Mouse (Mus musculus) midbrain, embryonic 13.5 days (tissue): ENCODE data around the gene Vrk1. TPM values are rescaled to one million over a fixed set of nuclear protein-coding genes. Genes with fewer than 3 reads are reported as not detected.

Experiments
- ATAC-seq: fragments of 200-750 bp; cut with Nextera tagmentation; 2 replicates; pipeline ENCODE4 v1.8.0; 2017; ENCODE audit warnings: mild to moderate bottlenecking, moderate TSS enrichment, moderate library complexity
- H3K27ac ChIP-seq: fragments of 300-500 bp; sonication (generic); 2 replicates; pipeline ENCODE4 v1.5.1; 2015; ENCODE audit warnings: inconsistent platforms, mild to moderate bottlenecking, moderate library complexity
- H3K27me3 ChIP-seq: fragments of 300-500 bp; sonication (generic); 2 replicates; pipeline ENCODE4 v1.6.1; 2015; ENCODE audit warnings: mild to moderate bottlenecking, inconsistent platforms
- H3K36me3 ChIP-seq: fragments of 300-500 bp; sonication (generic); 2 replicates; pipeline ENCODE4 v1.6.1; 2015; ENCODE audit warnings: mild to moderate bottlenecking, inconsistent platforms
- H3K4me1 ChIP-seq: fragments of 300-500 bp; sonication (generic); replicated peaks from 2 replicates; pipeline ENCODE4 v1.6.1; 2015; ENCODE audit warnings: inconsistent platforms
- H3K4me2 ChIP-seq: fragments of 300-500 bp; sonication (generic); replicated peaks from 2 replicates; pipeline ENCODE4 v1.6.1; 2015; ENCODE audit warnings: moderate library complexity, mild to moderate bottlenecking, inconsistent platforms
- H3K4me3 ChIP-seq: fragments of 300-500 bp; sonication (generic); replicated peaks from 2 replicates; pipeline ENCODE4 v1.5.1; 2015; ENCODE audit warnings: mild to moderate bottlenecking, inconsistent platforms
- H3K9ac ChIP-seq: fragments of 300-500 bp; sonication (generic); replicated peaks from 2 replicates; pipeline ENCODE4 v1.6.1; 2015; ENCODE audit warnings: mild to moderate bottlenecking, inconsistent platforms
- H3K9me3 ChIP-seq: fragments of 300-500 bp; sonication (generic); 2 replicates; pipeline ENCODE4 v1.6.1; 2016; ENCODE audit warnings: mild to moderate bottlenecking, inconsistent platforms
- WGBS: fragments of 180-500 bp; shearing (Covaris S2); methylation state at CpG from one replicate; pipeline ENCODE4 v1.1.7; 2015; 5-methylcytosine and 5-hydroxymethylcytosine counted together
- polyA plus RNA-seq: library from polyadenylated mRNA; unstranded; fragments of >200 nt; fragmentation: Nextera tagmentation; extraction: Ambion mirVana; gene quantifications from 2 replicates; pipeline ENCODE4 v1.2.1, GENCODE M21; 2015

Vrk1 gene
- polyA plus RNA-seq, 1 experiment from 2014 or later = 50.9 TPM

DNA sequence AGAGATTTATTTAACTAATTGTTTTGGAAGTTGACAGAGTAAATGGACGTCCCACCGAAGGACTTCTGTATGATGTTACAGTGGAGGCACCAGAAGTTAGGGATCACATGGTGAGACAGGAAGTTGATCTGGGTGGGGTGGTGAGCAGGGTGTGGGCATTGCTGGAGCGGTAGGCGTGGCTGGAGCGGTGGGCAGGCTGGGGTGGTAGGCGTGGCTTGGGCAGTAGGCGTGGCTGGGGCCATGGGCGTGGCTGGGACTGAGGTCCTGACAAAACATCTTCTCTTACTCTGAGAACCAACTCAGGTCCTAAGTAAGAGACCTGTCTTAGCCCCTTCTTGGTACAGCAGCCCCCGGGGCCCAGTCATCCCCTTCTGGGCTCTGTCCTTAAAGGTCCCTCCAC is 84.8 kb downstream of the Vrk1 start:
- no peaks in the 10 kb centered on the region for H3K36me3 ChIP-seq
- WGBS = 96% methylated on average over 9 of the region's 9 CpGs
- no peaks in the 10 kb centered on the region for H3K4me1 ChIP-seq
- no peak for ATAC-seq
- H3K27ac ChIP-seq = no peak overlapping the region
- H3K4me2 ChIP-seq = no peak overlapping the region
- H3K9ac ChIP-seq = no peak overlapping the region
- H3K9me3 ChIP-seq = no peaks in the 10 kb centered on the region
- no peak overlapping the region for H3K4me3 ChIP-seq
- H3K27me3 ChIP-seq = no peaks in the 10 kb centered on the region

- no peak overlapping the region for H3K9ac ChIP-seq
- no peaks in the 10 kb centered on the region for H3K9me3 ChIP-seq
- no peak overlapping the region for H3K27ac ChIP-seq
- H3K4me3 ChIP-seq = no peak overlapping the region
- no peaks in the 10 kb centered on the region for H3K27me3 ChIP-seq
- peaks cover 10% of the 10 kb centered on the region; the same call in 1 of the 2 replicates for H3K4me1 ChIP-seq
- 97% methylated on average over 6 of the region's 6 CpGs for WGBS
- no peaks in the 10 kb centered on the region for H3K36me3 ChIP-seq
- ATAC-seq = no peak
- no peak overlapping the region for H3K4me2 ChIP-seq
Measured at GRCm38 (mm10) chr12:106102003-106102402, 92.0 kb downstream of the Vrk1 start.

DNA sequence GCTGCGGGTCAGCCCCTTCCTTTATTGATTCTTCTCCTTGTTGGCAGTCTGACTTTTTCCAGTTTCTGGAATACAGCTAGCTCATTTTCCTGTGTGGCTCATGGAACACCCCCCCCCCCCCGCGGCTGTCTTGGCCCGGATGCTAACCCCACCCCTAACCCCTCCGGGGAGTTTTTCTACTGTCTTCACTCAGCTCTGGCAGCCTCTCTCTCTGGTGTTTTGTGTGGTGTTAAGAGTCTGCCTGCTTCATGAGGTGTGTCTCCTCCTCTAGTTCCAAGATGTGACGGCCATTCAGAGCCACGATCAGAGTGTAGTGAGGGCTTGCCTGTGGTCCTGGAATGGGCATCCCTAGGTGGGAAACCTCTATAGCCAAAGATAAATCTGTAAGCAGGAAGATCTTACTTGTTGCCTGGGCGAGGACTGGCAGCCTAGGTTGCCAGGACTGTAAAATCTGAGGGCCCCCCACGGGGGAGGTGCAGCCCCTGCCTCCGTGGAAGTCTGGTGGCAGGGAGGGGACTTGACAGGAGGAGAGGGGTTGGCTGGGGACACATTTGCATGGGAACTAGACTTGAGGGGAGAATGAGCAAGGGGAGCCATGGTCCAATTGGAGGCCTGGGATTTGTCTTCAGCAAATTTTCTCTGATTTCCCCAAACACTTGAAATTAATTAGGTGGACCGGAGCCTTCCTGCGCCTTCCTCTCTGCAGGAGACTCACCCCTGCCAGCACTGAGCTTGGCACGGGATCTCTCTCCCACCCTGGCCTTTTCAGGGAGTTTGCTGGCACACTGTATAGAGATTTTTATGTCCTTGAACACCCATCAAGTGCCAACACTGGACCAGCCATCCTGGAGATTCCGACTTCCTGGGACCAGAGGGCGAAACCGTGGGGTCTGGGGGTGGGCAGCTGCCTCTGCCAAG is 93.0 kb downstream of the Vrk1 start:
- H3K27ac ChIP-seq = no peak overlapping the region
- no peak for ATAC-seq

GRCm38 (mm10) chr12:106107272-106107671 is 97.2 kb downstream of the Vrk1 start:
- Histone ChIP-seq H3K4me2 (no peak overlapping the region), H3K4me3 (no peak overlapping the region), H3K36me3 (no peaks in the 10 kb centered on the region), H3K27ac (no peak overlapping the region), H3K9ac (no peak overlapping the region), H3K9me3 (no peaks in the 10 kb centered on the region), H3K27me3 (no peaks in the 10 kb centered on the region), H3K4me1 (peaks cover 13% of the 10 kb centered on the region; the same call in 1 of the 2 replicates)
- ATAC-seq = no peak
- WGBS = 77% methylated on average over 14 of the region's 14 CpGs

More for the DNA sequence above, 93.0 kb downstream of the Vrk1 start:
- H3K9ac ChIP-seq = 0 out of 2 replicates have a peak overlapping the region, but pooled peaks have one; percentile 19
- H3K4me1 ChIP-seq = peaks cover 13% of the 10 kb centered on the region; the same call in 1 of the 2 replicates
- no peaks in the 10 kb centered on the region for H3K9me3 ChIP-seq
- H3K4me2 ChIP-seq = no peak overlapping the region
- H3K4me3 ChIP-seq = no peak overlapping the region
- no peaks in the 10 kb centered on the region for H3K36me3 ChIP-seq
- 67% methylated on average over 16 of the region's 16 CpGs for WGBS
- no peaks in the 10 kb centered on the region for H3K27me3 ChIP-seq

GRCm38 (mm10) chr12:106115070-106115891 is 105.3 kb downstream of the Vrk1 start:
- Histone ChIP-seq H3K36me3 (no peaks in the 10 kb centered on the region), H3K27ac (no peak overlapping the region)
- no peak; the same call in 1 of the 2 replicates for ATAC-seq

DNA sequence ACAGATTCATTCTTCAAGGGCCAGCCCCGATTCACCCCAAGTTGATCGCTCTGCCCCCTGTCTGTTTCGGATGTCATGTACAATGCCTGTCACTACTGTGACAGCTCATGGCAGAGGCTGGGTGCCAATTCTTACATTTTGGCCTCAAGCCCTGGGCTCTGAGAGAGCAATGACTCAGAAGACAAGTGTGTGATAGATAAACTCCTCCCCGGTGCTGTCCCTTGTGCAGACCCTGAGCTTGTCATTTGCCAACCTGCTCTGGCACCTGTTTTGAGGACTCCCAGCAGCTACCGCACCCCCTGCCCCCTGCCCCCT is 105.8 kb downstream of the Vrk1 start:
- H3K36me3 ChIP-seq = no peaks in the 10 kb centered on the region
- no peak overlapping the region for H3K9ac ChIP-seq
- no peaks in the 10 kb centered on the region for H3K27me3 ChIP-seq
- no peak for ATAC-seq
- no peak overlapping the region for H3K4me2 ChIP-seq
- peaks cover 19% of the 10 kb centered on the region for H3K4me1 ChIP-seq
- no peak overlapping the region for H3K27ac ChIP-seq
- no peaks in the 10 kb centered on the region for H3K9me3 ChIP-seq
- 64% methylated on average over 5 of the region's 5 CpGs for whole genome bisulfite sequencing
- no peak overlapping the region for H3K4me3 ChIP-seq

More at GRCm38 (mm10) chr12:106115070-106115891, 105.3 kb downstream of the Vrk1 start:
- H3K4me3 ChIP-seq = no peak overlapping the region
- no peak overlapping the region for H3K4me2 ChIP-seq
- no peak overlapping the region for H3K9ac ChIP-seq
- H3K9me3 ChIP-seq = no peaks in the 10 kb centered on the region
- peaks cover 19% of the 10 kb centered on the region for H3K4me1 ChIP-seq
- WGBS = 42% methylated on average over 6 of the region's 6 CpGs
- H3K27me3 ChIP-seq = no peaks in the 10 kb centered on the region

DNA sequence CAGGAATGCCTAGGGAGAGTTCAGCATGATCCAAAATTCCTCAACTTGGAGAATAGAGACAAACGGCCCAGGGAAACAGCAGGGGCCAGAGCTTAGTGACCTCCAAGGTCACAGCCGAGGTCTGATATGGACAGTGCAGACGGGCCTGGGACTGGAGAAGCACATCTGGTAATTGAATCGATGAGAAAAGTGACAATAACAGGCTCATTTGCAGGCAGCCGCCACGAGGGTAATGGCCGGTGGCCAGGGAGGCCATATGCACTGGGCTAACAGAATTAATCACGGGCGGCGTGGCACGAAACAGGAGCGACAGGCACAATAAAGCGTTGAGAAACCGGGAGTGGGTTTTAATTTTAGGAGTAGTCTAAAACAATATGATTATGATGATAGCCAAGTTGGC is 113.2 kb downstream of the Vrk1 start:
- ATAC-seq = no peak

DNA sequence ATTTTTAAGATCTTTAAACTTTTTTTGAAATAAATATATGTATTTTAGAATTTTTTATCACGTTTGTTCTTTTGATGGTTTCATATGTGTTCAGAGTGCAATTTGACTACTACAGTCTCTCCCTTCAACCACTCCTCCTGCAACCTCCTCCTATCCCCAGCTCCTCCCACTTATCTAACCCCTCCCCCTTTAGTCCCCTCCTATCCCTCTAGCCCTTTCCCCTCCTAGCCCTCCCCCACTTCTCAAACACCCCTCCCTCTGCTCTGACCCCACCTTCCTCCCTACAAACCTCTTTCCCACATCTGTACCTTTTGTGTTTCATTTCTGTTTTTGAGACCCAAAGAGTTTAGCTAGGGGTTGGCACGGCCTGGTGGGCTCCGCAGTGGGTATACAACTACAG is 114.6 kb downstream of the Vrk1 start:
- no peak overlapping the region for H3K4me3 ChIP-seq
- no peak overlapping the region for H3K27ac ChIP-seq
- H3K4me1 ChIP-seq = peaks cover 13% of the 10 kb centered on the region
- no peaks in the 10 kb centered on the region for H3K27me3 ChIP-seq
- no peaks in the 10 kb centered on the region for H3K36me3 ChIP-seq
- WGBS = 90% methylated on average over 3 of the region's 3 CpGs
- H3K9me3 ChIP-seq = no peaks in the 10 kb centered on the region
- H3K4me2 ChIP-seq = no peak overlapping the region
- ATAC-seq = no peak
- H3K9ac ChIP-seq = no peak overlapping the region

More for the DNA sequence above, 113.2 kb downstream of the Vrk1 start:
- Histone ChIP-seq H3K36me3 (no peaks in the 10 kb centered on the region), H3K9me3 (no peaks in the 10 kb centered on the region), H3K9ac (no peak overlapping the region), H3K27ac (no peak overlapping the region), H3K27me3 (no peaks in the 10 kb centered on the region), H3K4me3 (no peak overlapping the region), H3K4me1 (peaks cover 13% of the 10 kb centered on the region), H3K4me2 (no peak overlapping the region)
- WGBS = 27% methylated on average over 14 of the region's 14 CpGs

Other genes with a start within 250 kb of the Vrk1 start
- gene Papola, start 225.5 kb upstream of the Vrk1 start, polyA plus RNA-seq = 212 and 217 TPM in 2 replicates